Mouse (Mus musculus): Measurements from ENCODE around the gene Paip2b. TPM values are rescaled to one million over a fixed set of nuclear protein-coding genes. Genes with fewer than 3 reads are reported as not detected.

Paip2b gene
- total RNA-seq (2023), result 1 to 10 TPM; 5.0 to 7.6 TPM

DNA sequence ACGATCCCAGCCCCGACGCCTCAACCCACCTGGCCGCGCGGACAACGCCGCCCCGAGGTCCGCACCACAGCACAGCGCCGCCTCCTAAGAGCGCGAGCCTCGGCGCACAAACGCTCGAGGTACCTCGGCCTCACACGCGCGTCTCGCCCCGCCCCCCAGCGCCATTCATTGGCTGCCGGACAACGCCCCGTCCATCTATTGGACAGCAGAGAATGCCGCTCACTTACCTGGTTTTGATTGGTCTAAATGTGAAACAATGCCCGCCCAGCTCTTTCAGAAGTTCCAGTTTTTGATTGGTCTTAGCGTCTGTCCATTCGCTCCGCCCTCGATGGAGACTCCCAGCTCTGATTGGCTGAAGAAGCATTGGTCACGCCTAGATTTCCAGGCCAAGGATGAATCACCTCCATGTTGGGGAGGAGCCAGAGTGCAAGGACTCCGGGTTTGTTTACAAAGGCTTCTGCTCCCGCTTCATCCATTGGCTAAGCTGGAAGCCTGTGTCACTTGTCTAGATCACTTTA lies at the start of gene Paip2b:
Paip2b (minus strand) TSS at position 136 of the 518 bp plus-strand sequence.

DNA sequence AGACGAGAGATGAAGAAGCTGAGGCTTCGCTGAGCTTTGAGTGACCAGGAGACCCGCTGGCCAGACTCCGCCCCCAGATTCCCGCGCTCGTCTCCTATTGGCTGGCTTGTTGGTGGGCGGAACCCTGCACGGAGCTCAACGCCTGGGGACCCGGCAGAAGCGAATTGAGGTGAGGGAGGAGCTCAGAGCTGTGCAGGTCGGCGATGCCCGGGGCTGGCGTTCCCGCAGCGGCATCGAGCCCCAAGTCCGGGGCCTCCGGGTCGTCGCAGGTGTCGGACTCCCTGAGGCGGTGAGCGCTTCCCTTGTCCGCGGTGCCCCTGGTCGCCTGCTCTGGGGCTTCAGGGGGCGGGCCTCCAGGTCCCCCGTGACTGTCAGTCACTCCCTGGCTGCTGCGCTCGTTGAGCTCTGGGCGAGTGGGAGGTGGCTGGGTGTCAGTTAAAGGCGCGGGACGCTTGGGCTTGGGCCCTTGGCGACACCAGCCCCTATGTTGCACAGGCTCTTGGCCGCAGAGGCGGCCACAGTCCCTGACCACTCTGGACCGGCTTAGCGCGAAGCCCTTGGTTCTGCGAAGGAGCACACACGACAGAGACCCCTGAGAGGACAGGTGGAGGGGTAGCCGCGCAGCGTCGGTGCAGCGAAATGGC lies 35.5 kb upstream of the Paip2b start, which contains the start of gene Zfp638:
Zfp638 (plus strand) TSS at position 156 of the 644 bp plus-strand sequence.

DNA sequence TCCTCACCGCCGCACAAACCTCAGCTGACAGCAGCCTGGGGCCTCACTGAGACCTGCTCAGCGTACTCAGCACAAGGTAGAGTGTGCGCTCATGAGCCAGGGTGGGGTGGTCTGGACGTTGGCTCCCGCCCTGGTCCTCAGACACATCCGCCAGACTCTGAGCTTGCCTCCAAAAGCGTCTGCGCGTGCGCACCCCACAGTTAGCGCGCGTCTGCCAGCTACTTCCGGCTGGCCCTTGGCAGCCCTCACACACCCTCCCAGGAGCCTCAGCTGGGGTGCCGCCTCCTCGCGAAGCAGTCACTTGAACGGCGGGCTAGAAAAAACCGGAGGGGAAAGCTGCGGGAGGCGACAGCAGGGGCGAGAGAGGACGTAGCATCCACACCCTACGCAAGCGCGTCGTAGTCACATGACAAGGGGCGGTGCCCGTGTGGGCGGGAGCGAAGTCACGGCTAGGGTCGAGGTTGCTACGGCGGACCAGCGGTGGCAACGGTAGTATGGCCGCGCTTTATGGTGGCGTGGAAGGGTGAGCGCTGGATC lies 36.7 kb downstream of the Paip2b start, which contains the start of gene Nagk:
Nagk (plus strand) TSS at position 223 of the 537 bp plus-strand sequence.

DNA sequence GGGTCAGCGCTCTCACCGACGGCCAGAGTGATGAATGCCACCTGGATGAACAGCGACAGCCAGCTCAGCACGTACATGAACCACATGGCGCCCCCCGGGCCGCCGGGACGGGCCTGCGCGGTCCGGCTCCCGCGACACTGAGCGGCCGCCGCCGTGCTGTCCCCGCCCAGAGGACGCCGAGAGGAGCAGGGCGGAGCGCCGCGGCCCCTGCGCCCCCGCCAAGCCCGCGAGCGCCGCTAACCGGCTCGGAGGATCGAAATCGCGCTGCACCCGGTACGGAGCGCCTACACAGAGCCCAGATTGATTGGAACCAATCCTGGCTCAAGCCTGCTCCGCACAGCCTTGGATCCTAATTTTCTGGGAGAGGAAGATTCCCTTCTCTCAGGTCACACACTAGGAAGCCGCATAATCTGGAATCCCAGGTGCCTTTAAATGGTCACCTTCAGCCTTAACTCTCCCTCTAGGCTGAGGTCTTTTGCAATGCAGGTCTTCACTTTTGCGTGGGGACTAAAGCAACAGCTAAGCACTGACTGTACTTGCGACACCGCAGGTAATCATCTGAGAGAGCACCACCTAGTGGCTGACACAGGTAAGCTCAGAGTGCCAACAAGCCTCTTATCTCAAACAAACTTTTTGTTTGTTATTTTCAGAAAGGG lies 55.8 kb downstream of the Paip2b start, which contains the start of gene Tex261:
Tex261 (minus strand) TSS at position 176 of the 656 bp plus-strand sequence.

DNA sequence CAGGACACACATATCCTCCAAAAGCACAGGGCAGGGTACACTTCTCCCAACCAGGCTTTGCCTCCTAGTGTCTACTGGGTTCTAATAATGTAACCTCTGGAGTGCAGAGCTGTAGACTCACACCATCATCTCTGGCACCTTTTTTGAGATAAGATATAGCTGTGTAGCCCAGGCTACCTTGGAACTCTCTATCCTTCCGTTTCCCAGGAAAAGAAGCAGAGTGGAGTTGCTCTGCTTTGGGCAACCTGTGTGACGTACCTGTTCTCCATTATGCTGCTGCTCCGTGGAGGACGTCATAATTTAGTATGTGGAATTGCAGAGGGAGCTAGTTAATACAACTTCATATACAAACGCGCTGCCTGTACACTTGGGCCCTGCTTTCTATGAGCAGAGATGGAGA lies 69.2 kb downstream of the Paip2b start, which contains the start of gene Ankrd53:
Ankrd53 (plus strand) TSS at position 301 of the 400 bp plus-strand sequence.

Other genes starting within 250 kb of the Paip2b start
- gene Clec4f, start 175.6 kb downstream of the Paip2b start, total RNA-seq (2023), result not detected
- gene Cd207, start 153.9 kb downstream of the Paip2b start, total RNA-seq (2023), result not detected
- not detected for gene Vax2, start 120.5 kb downstream of the Paip2b start, total RNA-seq (2023)
- gene Atp6v1b1, start 88.8 kb downstream of the Paip2b start, total RNA-seq (2023), result not detected
- gene Ankrd53, start 69.1 kb downstream of the Paip2b start, total RNA-seq (2023), result not detected
- 10 to 100 TPM; 39.9 to 57.4 TPM for gene Tex261, start 55.9 kb downstream of the Paip2b start, total RNA-seq (2023)
- 10 to 100 TPM; 16.3 to 18.2 TPM for gene Nagk, start 36.8 kb downstream of the Paip2b start, total RNA-seq (2023)
- 10 to 100 TPM; 92.6 to 93.6 TPM for gene Zfp638, start 35.4 kb upstream of the Paip2b start, total RNA-seq (2023)
- under 1 TPM; 0.09 to 0.13 TPM for gene Dysf, start 176.8 kb upstream of the Paip2b start, total RNA-seq (2023)